Mouse (Mus musculus): ENCODE data around the gene Pex1.

DNA sequence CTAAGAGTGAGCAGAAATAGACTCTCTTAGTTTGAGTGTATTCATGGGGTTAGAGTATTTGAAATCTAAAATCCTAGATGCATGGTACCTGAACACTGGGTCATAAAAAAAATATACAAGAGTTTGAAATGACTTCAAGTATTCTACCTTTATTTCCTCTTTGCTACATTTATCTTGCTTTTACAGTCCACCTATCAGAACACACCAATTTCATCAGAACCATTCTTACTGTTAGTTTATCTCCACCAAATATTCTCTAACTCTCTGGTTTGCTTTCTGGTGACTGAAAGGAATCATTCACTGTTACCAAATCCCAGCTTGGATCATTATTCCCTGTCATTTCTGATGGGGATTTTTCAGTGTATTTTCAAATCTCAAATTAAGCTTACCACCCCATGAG is 1.3 kb downstream of the Pex1 start:
- TF ChIP-seq CTCF (IDR thresholded peaks at IDR 0.05; ENCODE audit: low read depth) (no peak), EP300 (IDR thresholded peaks at IDR 0.05; ENCODE audit: low read depth) (no peak)
